Mouse (Mus musculus) bone marrow macrophage, adult 2 months (primary cell): ENCODE results near the gene Tyms. TPM values are rescaled to one million over a fixed set of nuclear protein-coding genes. Genes with fewer than 3 reads are reported as not detected.
A peak's percentile ranks its signal among the peaks of the same experiment; 100 is the strongest.

Source experiments
- H3K27ac ChIP-seq: 2 replicates; pipeline ENCODE4 v1.5.1; 2012; ENCODE audit warnings: low read depth, low read length; ENCODE audit not compliant: insufficient read depth
- H3K4me1 ChIP-seq: 2 replicates; pipeline ENCODE4 v1.6.1; 2012; ENCODE audit warnings: low read length; ENCODE audit not compliant: control insufficient read depth, insufficient read depth
- H3K4me3 ChIP-seq: 2 replicates; pipeline ENCODE4 v1.5.1; 2012; ENCODE audit warnings: mild to moderate bottlenecking, low read length, moderate library complexity; ENCODE audit not compliant: insufficient read depth
- CTCF ChIP-seq: IDR thresholded peaks from 2 replicates; pipeline ENCODE4 v1.5.1; 2012; ENCODE audit warnings: low read depth, mild to moderate bottlenecking, low read length, moderate library complexity
- POLR2A ChIP-seq: IDR thresholded peaks from 2 replicates; pipeline ENCODE4 v1.6.1; 2012; ENCODE audit warnings: mild to moderate bottlenecking, low read depth, low read length, borderline replicate concordance
- polyA plus RNA-seq: library from polyadenylated mRNA; stranded (reverse); fragments of >200 nt; gene quantifications from 2 replicates; pipeline ENCODE4 v1.2.4, GENCODE M21; 2012; ENCODE audit not compliant: missing spikeins, insufficient read depth, insufficient read length

Tyms gene
- polyA plus RNA-seq, 1 experiment: 29.1 TPM

GRCm38 (mm10) chr5:30014580-30014979 is 58.8 kb downstream of the Tyms start:
- Histone ChIP-seq H3K4me3 (no peak overlapping the region), H3K4me1 (peaks cover 13% of the 10 kb centered on the region), H3K27ac (no peak overlapping the region)
- TF ChIP-seq CTCF (no peak), POLR2A (no peak)

- Histone ChIP-seq H3K27ac (0 out of 2 replicates have a peak within 1 kb of the TSS, but pooled peaks have one; percentile 33), H3K4me1 (peaks cover 13% of the 10 kb centered on the region), H3K4me3 (peak within 1 kb of the TSS; percentile 46)
- no peak for TF ChIP-seq POLR2A
- TF ChIP-seq CTCF: peak; percentile 9; the same call in 1 of the 2 replicates
Measured at GRCm38 (mm10) chr5:30012726-30013503, 60.5 kb downstream of the Tyms start, which contains the start of gene Il6. Gene Il6 (plus strand): TSS chr5:30013114.

Other genes starting within 250 kb of the Tyms start
- gene Il6, start 60.5 kb downstream of the Tyms start, polyA plus RNA-seq: not detected in 2 replicates
- gene Garem2, start 31.5 kb upstream of the Tyms start, polyA plus RNA-seq: not detected in 2 replicates
- not detected in 2 replicates for gene 3110082J24Rik, start 32.5 kb upstream of the Tyms start, polyA plus RNA-seq
- gene Hadha, start 81.5 kb upstream of the Tyms start, polyA plus RNA-seq: 114 and 117 TPM in 2 replicates
- gene Hadhb, start 81.6 kb upstream of the Tyms start, polyA plus RNA-seq: 67.2 and 75.0 TPM in 2 replicates
- gene Adgrf3, start 132.1 kb upstream of the Tyms start, polyA plus RNA-seq: not detected in 2 replicates
- 10.9 and 13.5 TPM in 2 replicates for gene Selenoi, start 159.0 kb upstream of the Tyms start, polyA plus RNA-seq
- not detected in 2 replicates for gene Drc1, start 207.8 kb upstream of the Tyms start, polyA plus RNA-seq